Mouse (Mus musculus): Measurements from ENCODE around the gene Rrad. TPM values are rescaled to one million over a fixed set of nuclear protein-coding genes. Genes with fewer than 3 reads are reported as not detected.
A peak's percentile ranks its signal among the peaks of the same experiment; 100 is the strongest.

Rrad gene
- polyA plus RNA-seq, 1 experiment from 2014 or later = 13.3 TPM

GRCm38 (mm10) chr8:104613119-104613518, 18.0 kb downstream of the Rrad start:
- no peak for DNase-seq (ENCODE audit: low spot score)

GRCm38 (mm10) chr8:104611613-104612012, 19.5 kb downstream of the Rrad start:
- DNase-seq (ENCODE audit: low spot score) = no peak

GRCm38 (mm10) chr8:104610185-104610766, 20.9 kb downstream of the Rrad start:
- DNase-seq (ENCODE audit: low spot score) = no peak

- no peak for DNase-seq (ENCODE audit: low spot score)
Observed at GRCm38 (mm10) chr8:104609222-104609621, 21.9 kb downstream of the Rrad start.

GRCm38 (mm10) chr8:104607944-104608343, 23.2 kb downstream of the Rrad start:
- no peak for DNase-seq (ENCODE audit: low spot score)

GRCm38 (mm10) chr8:104606329-104606728, 24.8 kb downstream of the Rrad start:
- no peak for DNase-seq (ENCODE audit: low spot score)

GRCm38 (mm10) chr8:104603245-104603593, 27.9 kb downstream of the Rrad start:
- no peak for DNase-seq (ENCODE audit: low spot score)

GRCm38 (mm10) chr8:104602468-104603244, 28.5 kb downstream of the Rrad start:
- peak; percentile 84 for DNase-seq (ENCODE audit: low spot score)

GRCm38 (mm10) chr8:104601941-104602371, 29.2 kb downstream of the Rrad start:
- no peak for DNase-seq (ENCODE audit: low spot score)

GRCm38 (mm10) chr8:104601386-104601785, 29.7 kb downstream of the Rrad start:
- DNase-seq (ENCODE audit: low spot score) = no peak

GRCm38 (mm10) chr8:104598496-104598895, 32.6 kb downstream of the Rrad start:
- no peak for DNase-seq (ENCODE audit: low spot score)

GRCm38 (mm10) chr8:104597656-104598055, 33.5 kb downstream of the Rrad start:
- no peak for DNase-seq (ENCODE audit: low spot score)

GRCm38 (mm10) chr8:104595773-104596536, 35.2 kb downstream of the Rrad start:
- DNase-seq (ENCODE audit: low spot score) = no peak

- no peak for DNase-seq (ENCODE audit: low spot score)
Observed at GRCm38 (mm10) chr8:104594611-104595362, 36.3 kb downstream of the Rrad start.

GRCm38 (mm10) chr8:104593536-104594325, 37.4 kb downstream of the Rrad start:
- no peak for DNase-seq (ENCODE audit: low spot score)

- DNase-seq (ENCODE audit: low spot score) = no peak
Observed at GRCm38 (mm10) chr8:104592566-104592965, 38.6 kb downstream of the Rrad start.

- DNase-seq (ENCODE audit: low spot score) = no peak
Observed at GRCm38 (mm10) chr8:104591856-104592255, 39.3 kb downstream of the Rrad start.

GRCm38 (mm10) chr8:104591133-104591834, 39.8 kb downstream of the Rrad start, which contains the start of gene Pdp2:
Gene Pdp2, plus strand, starts transcription at chr8:104591451.
- peak; percentile 94 for DNase-seq (ENCODE audit: low spot score)

- no peak for DNase-seq (ENCODE audit: low spot score)
Observed at GRCm38 (mm10) chr8:104590284-104590683, 40.8 kb downstream of the Rrad start.

- DNase-seq (ENCODE audit: low spot score) = no peak
Observed at GRCm38 (mm10) chr8:104584522-104584921, 46.6 kb downstream of the Rrad start.

All from thymus, postnatal 0 days (tissue).